Mouse (Mus musculus) midbrain, postnatal 0 days (tissue): ENCODE results near the gene Igf2r. TPM values are rescaled to one million over a fixed set of nuclear protein-coding genes. Genes with fewer than 3 reads are reported as not detected.
A peak's percentile ranks its signal among the peaks of the same experiment; 100 is the strongest.

Experiments used
- ATAC-seq: fragments of 200-750 bp; cut with Nextera tagmentation; 2 replicates; pipeline ENCODE4 v1.8.0; 2017; ENCODE audit warnings: moderate number of reproducible peaks, mild to moderate bottlenecking, moderate TSS enrichment, moderate library complexity; ENCODE audit not compliant: low FRiP score
- DNase-seq: peaks from one replicate; pipeline ENCODE4 v3.0.0-alpha.2; 2015; ENCODE audit warnings: low spot score
- H3K27ac ChIP-seq: fragments of 300-500 bp; sonication (generic); 2 replicates; pipeline ENCODE4 v1.5.1; 2014; ENCODE audit warnings: low read depth, mild to moderate bottlenecking, low read length, mixed read lengths
- H3K27me3 ChIP-seq: fragments of 300-500 bp; sonication (generic); 2 replicates; pipeline ENCODE4 v1.6.1; 2014; ENCODE audit warnings: low read length, control low read depth, mixed read lengths; ENCODE audit not compliant: insufficient read depth
- H3K36me3 ChIP-seq: fragments of 300-500 bp; sonication (generic); 2 replicates; pipeline ENCODE4 v1.6.1; 2014; ENCODE audit warnings: low read length, control low read depth, mixed read lengths; ENCODE audit not compliant: insufficient read depth
- H3K4me1 ChIP-seq: fragments of 300-500 bp; sonication (generic); 2 replicates; pipeline ENCODE4 v1.6.1; 2014; ENCODE audit warnings: mild to moderate bottlenecking, control low read depth, antibody characterized with exemption, low read length, mixed read lengths; ENCODE audit not compliant: insufficient read depth
- H3K4me2 ChIP-seq: fragments of 300-500 bp; sonication (generic); 2 replicates; pipeline ENCODE4 v1.6.1; 2014; ENCODE audit warnings: low read depth, mild to moderate bottlenecking, low read length, mixed read lengths; ENCODE audit not compliant: poor library complexity, severe bottlenecking
- H3K4me3 ChIP-seq: fragments of 300-500 bp; sonication (generic); 2 replicates; pipeline ENCODE4 v1.5.1; 2014; ENCODE audit warnings: low read depth, mild to moderate bottlenecking, low read length, moderate library complexity
- H3K9ac ChIP-seq: fragments of 300-500 bp; sonication (generic); replicated peaks from 2 replicates; pipeline ENCODE4 v1.6.1; 2014; ENCODE audit warnings: mild to moderate bottlenecking, low read length, moderate library complexity, mixed read lengths; ENCODE audit not compliant: poor library complexity, severe bottlenecking
- H3K9me3 ChIP-seq: fragments of 300-500 bp; sonication (generic); 2 replicates; pipeline ENCODE4 v1.6.1; 2016; ENCODE audit warnings: low read length, control low read depth
- CTCF ChIP-seq: IDR thresholded peaks from 2 replicates; pipeline ENCODE4 v1.5.1; 2016; ENCODE audit warnings: antibody characterized with exemption, mild to moderate bottlenecking
- WGBS: fragments of 180-500 bp; shearing (Covaris S2); extraction: QIAGEN DNeasy Blood & Tissue Kit; methylation state at CpG from one replicate; pipeline ENCODE4 v1.1.7; 2014; 5-methylcytosine and 5-hydroxymethylcytosine counted together
- polyA plus RNA-seq: library from polyadenylated mRNA; unstranded; fragments of >200 nt; fragmentation: Nextera tagmentation; extraction: Ambion mirVana; gene quantifications from 2 replicates; pipeline ENCODE4 v1.2.1, GENCODE M21; 2015
- total RNA-seq: library from RNA; depleted of rRNA; stranded (reverse); fragments of >200 nt; gene quantifications from 2 replicates; pipeline ENCODE4 v1.2.3, GENCODE M21; 2014

Gene Igf2r
- total and polyA plus RNA-seq, 2 experiments from 2014 or later = 5.4 to 31.7 TPM

DNA sequence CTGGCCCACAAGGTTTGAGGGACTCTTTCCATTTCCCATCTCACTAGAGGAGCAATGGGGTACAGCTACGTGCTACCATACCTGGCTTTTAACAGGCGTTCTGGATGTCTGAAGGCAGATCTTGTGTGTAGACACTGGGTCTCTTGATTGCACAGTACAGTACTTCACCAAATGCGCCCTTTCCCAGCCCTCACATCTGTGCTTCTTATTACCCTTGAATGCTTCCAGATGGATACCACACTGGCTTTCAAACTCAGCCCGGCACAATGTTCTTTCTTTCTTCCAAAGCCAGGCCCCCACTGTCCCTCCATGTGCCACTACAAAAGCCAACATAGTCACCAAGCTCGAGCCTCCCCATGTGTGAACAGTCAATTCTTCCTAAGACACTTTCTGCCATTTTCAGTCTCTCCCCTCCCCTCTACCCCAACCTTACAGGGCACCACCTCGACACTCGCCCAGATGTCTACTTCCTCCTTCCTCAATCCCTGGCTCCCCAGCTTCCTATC is 97.1 kb downstream of the Igf2r start:
- Histone ChIP-seq H3K4me1 (no peaks in the 10 kb centered on the region), H3K4me2 (no peak overlapping the region), H3K9me3 (no peaks in the 10 kb centered on the region), H3K27ac (no peak overlapping the region), H3K36me3 (no peaks in the 10 kb centered on the region), H3K4me3 (no peak overlapping the region), H3K9ac (no peak overlapping the region), H3K27me3 (no peaks in the 10 kb centered on the region)
- ATAC-seq = no peak
- no peak for TF ChIP-seq CTCF
- WGBS = 81% methylated on average over 7 of the region's 7 CpGs
- no peak for DNase-seq

DNA sequence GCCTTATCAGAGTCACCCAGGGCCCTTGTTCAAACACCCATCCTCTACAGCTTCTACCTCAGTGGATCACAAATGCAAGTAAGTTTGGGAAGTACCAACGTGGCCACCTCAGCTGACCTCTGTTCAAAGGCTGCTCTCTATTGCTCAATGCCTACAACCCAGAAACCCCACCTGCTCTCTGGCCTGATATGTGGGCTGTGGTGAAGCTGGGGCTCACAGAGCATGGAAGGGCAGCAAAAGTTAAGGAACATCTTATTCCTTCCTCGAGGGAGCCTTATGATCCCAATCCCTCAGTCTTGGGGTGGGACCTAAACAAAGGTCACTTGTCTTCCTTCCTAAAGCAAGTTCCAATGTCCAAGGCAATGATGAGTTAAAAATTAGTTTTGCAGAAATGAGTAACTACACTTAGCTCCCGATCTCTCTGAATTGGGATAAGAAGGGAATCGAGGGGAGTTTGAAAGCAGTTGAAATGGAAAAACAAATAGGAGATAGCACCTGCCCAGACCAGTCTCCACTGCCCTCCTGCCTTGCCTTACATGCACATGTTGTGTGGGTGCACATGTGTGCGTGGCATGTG is 98.3 kb downstream of the Igf2r start:
- no peaks in the 10 kb centered on the region for H3K4me1 ChIP-seq
- no peaks in the 10 kb centered on the region for H3K36me3 ChIP-seq
- no peaks in the 10 kb centered on the region for H3K9me3 ChIP-seq
- H3K27ac ChIP-seq = no peak overlapping the region
- no peak for TF ChIP-seq CTCF
- WGBS = 91% methylated on average over 5 of the region's 5 CpGs
- no peak overlapping the region for H3K9ac ChIP-seq
- no peak for ATAC-seq
- no peak overlapping the region for H3K4me2 ChIP-seq
- DNase-seq = no peak
- no peaks in the 10 kb centered on the region for H3K27me3 ChIP-seq
- no peak overlapping the region for H3K4me3 ChIP-seq

DNA sequence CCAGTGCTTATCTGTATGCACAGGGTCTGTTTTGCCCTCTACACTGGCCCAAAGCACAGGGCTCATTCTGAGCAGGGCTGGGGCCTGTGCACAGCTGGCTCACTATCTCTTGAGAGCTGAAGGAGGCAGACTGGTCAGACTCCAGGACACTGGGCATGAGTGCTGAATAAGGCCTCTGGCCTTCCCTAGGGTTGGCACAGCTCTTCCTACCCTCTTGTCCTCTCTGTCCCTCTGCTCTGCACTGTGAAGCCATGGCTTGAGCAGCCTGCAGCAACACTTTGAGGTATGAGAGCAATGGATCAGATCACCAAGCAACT is 100.1 kb downstream of the Igf2r start:
- Histone ChIP-seq H3K9ac (no peak overlapping the region), H3K4me2 (no peak overlapping the region), H3K4me3 (no peak overlapping the region), H3K4me1 (no peaks in the 10 kb centered on the region), H3K27ac (no peak overlapping the region), H3K36me3 (no peaks in the 10 kb centered on the region), H3K27me3 (no peaks in the 10 kb centered on the region), H3K9me3 (no peaks in the 10 kb centered on the region)
- no peak for TF ChIP-seq CTCF
- ATAC-seq = no peak
- DNase-seq = no peak

DNA sequence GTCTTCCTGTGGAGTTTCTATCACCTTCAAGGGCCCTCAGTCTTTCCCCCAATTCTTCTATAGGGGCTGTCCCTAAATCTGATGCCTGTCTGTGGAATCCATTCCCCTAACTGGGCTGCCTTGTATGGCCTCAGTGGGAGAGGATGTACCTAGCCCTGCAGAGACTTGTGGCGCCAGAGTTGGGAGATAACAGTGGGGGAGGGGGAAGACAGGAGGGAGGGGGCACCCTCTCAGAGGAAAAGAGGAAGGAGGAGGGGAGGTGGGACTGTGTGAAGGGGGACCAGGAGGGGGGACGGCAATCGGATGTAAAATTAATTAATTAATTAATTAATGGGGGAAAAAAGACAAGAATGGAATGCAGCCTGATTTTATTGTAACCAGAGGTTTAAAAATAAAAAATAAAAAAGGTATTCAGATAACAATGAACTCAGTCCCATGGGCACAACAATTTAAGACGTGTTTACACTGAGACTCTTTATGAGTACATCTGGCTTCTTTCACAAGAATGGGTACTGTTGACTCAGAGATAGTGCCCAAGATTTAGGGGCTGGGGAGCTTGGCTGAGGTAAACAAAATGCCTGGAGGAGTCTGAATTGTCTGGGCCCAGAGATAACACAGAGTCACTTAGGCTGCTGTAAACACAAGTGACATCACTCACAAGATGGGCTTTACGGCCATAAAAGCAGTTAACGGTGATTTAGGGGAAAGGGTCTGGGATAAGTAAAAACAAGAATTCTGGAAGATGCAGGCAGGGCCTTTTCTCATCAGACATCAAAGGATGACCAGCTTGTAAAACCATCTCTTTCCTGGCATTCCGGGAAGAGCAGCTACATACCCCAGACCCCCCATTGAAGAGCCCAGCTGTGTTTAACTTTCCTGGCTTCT is 100.7 kb downstream of the Igf2r start:
- 61% methylated on average over 7 of the region's 7 CpGs for WGBS
- Histone ChIP-seq H3K4me2 (no peak overlapping the region), H3K9ac (no peak overlapping the region), H3K27me3 (no peaks in the 10 kb centered on the region), H3K9me3 (no peaks in the 10 kb centered on the region), H3K4me3 (no peak overlapping the region), H3K27ac (no peak overlapping the region), H3K36me3 (no peaks in the 10 kb centered on the region), H3K4me1 (no peaks in the 10 kb centered on the region)
- DNase-seq (no peak), ATAC-seq (no peak)
- TF ChIP-seq CTCF = no peak

DNA sequence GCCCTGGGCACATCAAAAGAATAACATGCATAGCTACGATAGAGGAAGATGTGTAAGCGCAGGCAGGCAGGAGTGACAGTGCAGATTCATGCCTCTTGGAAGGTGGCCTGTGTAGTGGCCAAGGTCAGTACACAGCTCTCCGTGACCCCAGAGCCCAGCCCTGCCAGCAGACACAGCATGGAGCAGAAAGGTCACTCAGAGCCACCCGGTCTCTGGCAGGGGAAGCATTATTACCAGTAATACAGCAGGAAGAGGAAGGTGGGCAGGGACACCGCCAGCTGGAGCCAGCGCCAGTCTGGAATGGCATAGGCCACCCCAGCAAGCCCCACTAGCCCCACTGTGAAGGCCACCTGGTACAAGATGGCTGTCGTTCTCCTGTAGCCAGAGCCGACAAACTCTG is 105.3 kb downstream of the Igf2r start:
- 85% methylated on average over 8 of the region's 8 CpGs for WGBS
- no peak for ATAC-seq

DNA sequence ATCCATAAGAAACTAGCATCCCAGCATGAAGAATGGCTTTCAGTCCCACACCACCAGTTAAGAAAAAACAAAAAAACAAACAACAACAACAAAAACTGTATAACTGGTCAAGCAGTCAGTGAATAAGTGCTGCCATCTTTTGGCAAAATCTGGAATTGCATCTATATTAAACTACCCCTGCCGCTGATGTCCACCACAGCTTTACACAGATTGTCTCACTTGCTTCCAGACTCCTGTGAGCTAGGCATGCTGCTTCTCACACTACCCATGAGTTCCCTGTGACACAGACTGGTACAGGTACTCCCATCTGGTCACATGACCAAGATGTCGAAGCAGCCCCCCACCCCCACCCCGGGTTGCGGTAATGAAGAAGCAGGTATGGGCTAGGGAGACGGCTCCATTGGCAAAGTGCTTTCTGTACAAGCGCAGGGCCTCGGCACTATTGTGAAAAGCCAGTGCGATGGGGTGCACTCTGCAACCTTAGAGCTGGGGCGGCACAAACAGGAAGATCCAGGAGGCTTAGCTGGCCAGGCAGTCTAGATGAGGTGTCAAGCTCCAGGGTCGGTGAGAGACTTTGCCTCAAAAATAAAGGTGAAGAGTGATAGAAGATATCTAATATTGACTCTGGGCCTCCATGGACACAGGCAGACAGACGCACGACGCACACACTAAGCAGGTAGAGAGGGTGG is 108.7 kb downstream of the Igf2r start:
- peak; percentile 77 for DNase-seq
- Histone ChIP-seq H3K4me2 (no peak overlapping the region), H3K27me3 (no peaks in the 10 kb centered on the region), H3K9ac (no peak overlapping the region; the same call in 1 of the 2 replicates), H3K9me3 (no peaks in the 10 kb centered on the region), H3K27ac (no peak overlapping the region), H3K4me1 (no peaks in the 10 kb centered on the region), H3K36me3 (no peaks in the 10 kb centered on the region), H3K4me3 (no peak overlapping the region)
- peak; percentile 85 for TF ChIP-seq CTCF
- no peak for ATAC-seq
- WGBS = 74% methylated on average over 13 of the region's 13 CpGs

More for the DNA sequence above, 105.3 kb downstream of the Igf2r start:
- no peak for TF ChIP-seq CTCF
- Histone ChIP-seq H3K4me1 (no peaks in the 10 kb centered on the region), H3K27me3 (no peaks in the 10 kb centered on the region), H3K4me3 (no peak overlapping the region), H3K9ac (no peak overlapping the region), H3K27ac (no peak overlapping the region), H3K36me3 (no peaks in the 10 kb centered on the region), H3K4me2 (no peak overlapping the region), H3K9me3 (no peaks in the 10 kb centered on the region)
- no peak for DNase-seq
